Mouse (Mus musculus) kidney, postnatal 14 days (tissue): ENCODE measurements around the gene Fam110a.

Experiments
- DNase-seq: peaks from one replicate; pipeline ENCODE4 v3.0.0; 2022; ENCODE audit warnings: mixed read lengths

The Fam110a gene

DNA sequence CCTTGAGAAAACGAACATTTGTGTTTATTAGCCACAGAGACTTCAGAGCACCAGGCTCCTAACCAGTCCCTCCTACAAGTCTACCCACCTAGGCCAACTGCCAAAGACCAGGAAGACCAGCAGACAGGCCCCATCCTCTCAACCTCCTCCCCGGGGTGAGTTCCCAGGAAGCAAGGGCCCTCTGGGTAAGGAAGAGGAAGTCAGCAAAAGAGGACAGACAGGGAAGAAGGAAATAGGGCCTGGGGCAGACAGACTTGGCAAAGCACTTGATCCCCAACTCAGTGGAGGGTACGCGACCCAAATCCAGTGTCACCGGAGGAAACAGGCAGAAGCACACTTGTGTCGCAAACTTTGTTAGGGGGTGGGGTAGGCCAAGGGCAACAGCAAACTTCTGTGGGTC is 10.6 kb downstream of the Fam110a start:
- DNase-seq: no peak

DNA sequence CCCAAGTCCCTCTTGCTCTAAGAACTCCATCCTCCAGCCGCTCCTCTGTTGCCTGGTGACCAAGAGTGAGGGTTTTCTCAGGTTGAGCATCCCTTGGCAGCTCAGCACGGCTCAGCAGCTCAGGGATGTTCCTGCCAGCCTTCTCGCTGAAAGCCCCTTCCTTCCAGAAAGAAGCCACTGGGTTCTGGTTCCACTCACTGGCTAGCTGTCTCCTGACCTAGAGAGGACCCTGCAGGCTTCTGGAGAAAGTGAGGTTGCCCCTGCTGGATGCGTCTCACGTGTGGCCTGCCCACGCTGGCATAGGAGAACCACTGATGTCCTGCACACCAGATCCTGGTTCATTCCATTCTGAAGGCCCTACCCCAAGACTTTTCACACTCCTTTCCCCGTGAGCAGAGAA is 11.0 kb downstream of the Fam110a start:
- DNase-seq: no peak

- DNase-seq: peak; percentile 64
These were observed 11.6 kb downstream of the Fam110a start for GRCm38 (mm10) chr2:151968451-151968850.

GRCm38 (mm10) chr2:151967792-151968191 is 12.2 kb downstream of the Fam110a start:
- DNase-seq: no peak

DNA sequence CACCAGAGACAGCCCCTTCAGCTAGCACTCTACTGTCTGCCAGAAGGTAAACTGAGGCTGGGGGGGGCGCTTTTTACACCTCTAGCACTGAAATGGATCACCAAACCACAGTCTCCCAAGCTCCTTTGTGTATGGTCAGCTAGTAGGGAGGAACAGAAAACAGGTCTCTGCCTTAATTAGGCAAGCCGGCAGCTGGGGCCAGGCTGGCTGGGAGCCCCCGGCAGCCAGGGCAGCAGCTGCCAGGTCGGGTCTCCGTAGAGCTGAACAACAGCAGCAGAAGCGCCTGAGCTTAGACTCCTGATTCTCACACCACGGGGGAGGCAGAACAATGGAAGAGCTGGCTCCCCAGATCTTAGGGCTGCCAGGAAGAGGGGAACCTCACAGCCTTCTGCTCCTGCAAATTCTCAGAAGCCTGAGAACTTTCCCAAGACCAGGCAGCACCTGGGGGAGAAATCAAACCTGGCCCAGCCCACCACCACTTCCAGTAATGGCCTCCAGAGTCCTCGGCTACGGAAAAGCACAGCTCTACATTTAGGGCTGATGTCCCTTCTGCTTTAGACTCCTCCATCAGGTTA is 12.8 kb downstream of the Fam110a start:
- DNase-seq: no peak

DNA sequence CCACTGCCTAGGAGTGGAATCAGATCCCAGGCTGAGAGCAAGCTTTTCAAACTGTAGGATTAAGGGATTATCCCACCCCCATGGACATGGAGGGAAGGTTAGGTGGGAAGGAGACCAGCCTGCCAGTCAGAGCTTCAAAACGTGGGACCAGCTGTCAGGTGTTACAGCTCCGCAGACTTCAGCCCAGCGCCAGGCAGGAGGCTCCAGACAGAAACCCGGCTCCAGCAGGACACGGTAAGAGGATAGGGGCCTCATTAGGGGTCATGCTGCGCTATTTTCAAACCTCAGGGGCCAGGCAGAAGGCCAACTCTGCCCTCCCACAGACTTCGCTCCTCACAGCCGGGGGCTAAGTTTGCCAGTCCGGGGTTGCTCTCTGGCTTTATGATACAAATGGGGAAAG is 16.0 kb downstream of the Fam110a start:
- no peak for DNase-seq

GRCm38 (mm10) chr2:151963319-151963718 is 16.7 kb downstream of the Fam110a start:
- DNase-seq: no peak

DNA sequence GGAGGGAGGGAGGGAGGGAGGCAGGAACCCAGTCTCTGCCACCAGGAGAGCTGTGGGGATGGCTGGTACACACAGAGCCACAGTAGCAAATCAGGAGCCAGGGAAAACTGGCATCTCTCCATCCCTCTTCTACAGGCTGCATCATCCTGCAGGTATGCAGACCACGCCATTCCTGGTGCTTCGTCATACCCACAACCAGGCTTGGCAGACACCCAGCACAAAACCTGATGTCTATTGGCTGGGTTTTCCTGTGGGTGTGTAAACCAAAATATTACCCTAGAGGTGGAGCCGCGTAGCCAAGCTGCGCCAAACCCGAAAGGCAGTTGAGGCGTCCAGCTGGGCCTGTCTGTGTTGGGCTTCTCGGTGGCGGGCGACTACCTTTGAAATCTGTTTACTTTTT is 17.5 kb downstream of the Fam110a start:
- DNase-seq: peak; percentile 81

GRCm38 (mm10) chr2:151961284-151962196 is 18.5 kb downstream of the Fam110a start:
- DNase-seq: no peak

DNA sequence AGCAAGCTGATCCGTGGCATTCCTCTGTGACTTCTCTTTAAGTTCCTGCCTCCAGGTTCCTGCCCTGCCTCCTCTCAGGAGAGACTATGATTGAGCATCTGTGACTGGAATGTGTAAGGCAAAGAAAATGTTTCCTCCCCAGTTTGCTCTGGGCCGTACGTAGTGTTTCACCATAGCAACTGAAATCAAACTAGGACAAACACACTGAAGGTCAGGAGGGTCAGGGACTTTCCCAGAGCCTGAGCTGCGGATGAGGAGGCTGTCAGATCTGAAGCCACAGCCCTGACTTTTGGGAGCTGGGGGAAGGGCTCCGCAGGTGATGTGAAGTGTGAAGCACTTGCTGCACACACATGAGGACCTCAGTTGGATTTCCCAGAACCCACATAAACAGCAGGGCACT is 20.7 kb downstream of the Fam110a start:
- DNase-seq: no peak

DNA sequence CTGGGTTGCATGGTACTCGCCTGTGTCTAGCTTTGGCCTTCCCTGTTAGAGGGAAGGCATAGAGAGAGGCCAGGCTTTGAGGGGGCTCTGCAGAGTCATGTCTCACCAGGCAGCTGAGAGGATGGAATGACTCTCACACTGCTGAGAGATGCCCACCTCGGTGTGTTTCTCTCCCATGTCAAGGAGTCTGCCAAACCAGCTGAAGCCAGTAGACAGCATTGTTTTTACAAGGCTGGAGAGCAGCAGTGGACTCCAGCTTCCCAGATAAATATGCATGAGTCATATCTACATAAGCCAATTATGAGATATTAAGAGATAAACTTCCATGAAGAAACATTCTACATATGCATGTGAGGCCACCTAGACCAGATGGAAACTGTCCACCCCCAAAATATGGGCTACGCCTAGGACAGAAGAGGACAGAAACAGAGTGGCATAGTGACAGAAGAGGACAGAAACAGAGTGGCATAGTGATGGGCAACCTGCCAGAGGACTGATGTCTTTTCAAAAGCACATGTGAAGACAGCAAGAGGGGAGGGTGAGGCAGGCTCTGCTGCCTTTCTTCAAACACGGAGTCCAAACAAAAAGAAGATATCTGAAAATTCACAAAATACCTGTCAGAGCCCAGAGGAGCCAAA is 23.4 kb downstream of the Fam110a start:
- no peak for DNase-seq

DNA sequence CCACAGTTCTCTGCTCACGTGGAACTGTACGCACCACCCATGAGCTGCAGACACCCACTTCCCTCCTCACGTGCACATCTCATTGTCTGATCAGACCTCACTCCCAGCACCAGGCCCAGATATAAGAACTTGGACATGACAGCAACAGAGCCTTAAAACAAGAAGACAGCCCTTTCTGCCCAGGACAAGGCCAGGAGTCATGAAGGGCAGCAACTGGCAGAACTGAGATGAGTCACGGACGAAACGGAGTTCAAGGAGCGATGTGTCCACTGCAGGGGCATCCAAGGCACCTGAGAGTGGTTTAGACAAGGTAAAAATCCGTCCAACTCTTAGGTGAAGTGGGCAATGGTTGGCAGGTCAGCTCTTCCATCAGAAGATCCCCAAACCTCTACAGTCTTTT is 26.4 kb downstream of the Fam110a start:
- DNase-seq: no peak

DNA sequence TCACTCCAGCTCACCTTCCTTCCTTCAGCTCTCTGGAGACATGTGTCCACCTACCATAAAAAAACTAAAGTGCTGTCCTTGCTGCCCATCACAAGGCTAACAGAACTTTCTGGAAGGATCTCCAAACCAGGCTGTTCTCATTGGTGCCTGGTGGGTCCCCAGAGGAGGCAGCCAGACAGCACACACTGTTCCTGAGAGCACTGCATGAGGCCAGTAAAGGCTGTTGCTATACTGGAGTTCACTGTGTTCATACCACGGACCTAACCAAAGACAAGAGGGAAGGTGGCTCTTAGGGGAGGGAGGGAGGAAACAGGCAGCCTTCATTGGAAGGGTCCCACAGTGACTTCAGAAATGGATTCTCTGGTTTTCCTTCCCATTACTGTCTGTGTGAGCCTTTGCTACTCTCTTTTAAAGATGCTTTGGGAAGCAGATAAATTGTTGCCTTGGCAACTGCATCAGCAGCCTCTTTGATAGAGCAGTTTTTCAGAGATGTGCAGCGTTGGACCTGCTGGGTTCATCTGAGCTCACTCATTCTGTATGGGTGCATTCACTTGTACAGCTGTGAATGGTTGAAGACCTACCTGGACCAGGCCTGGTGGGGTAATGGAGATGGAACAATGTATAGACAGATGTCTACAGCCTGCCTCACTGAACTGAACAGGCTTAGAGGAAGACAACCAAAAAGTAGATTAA is 30.8 kb downstream of the Fam110a start:
- DNase-seq: no peak

DNA sequence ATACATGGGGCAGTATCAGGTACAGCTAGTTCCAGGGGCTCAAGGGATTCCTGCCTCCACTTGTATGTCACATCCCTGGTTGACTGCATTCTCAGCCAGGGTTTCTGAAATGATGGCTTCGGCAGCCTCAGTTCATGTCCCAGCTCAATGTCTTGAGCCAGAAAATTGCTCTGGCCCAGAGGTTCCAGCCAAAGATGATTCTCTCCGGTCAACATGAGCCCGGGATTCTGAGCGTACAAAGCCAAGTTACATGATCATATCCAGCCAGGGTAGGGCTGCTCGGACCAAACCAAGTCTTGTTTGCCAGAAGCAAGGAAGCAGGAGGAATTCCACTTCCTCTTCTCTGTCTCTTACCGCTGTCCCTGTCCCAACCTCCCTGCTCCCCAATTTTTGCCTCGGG is 31.7 kb downstream of the Fam110a start:
- DNase-seq: no peak

GRCm38 (mm10) chr2:151947617-151948016 is 32.4 kb downstream of the Fam110a start:
- no peak for DNase-seq

DNA sequence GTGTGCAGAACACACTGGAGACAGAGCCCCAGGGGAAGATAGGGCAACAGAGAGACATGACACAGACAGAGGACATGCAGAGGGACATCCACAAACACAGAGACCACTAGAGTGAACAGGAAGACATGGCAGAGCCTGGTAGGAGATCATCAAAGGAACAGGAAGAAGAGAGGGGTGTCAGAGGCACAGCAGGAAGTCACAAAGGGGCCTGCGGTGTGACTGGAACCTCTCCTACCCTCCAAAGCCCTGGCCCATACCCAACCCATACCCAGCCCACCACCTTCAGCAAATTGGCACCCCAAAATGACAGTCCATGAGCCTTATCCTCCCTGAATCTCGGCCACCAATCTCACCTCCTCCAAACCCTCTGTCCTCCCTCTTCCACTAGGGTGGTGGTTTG is 35.9 kb downstream of the Fam110a start:
- no peak for DNase-seq

DNA sequence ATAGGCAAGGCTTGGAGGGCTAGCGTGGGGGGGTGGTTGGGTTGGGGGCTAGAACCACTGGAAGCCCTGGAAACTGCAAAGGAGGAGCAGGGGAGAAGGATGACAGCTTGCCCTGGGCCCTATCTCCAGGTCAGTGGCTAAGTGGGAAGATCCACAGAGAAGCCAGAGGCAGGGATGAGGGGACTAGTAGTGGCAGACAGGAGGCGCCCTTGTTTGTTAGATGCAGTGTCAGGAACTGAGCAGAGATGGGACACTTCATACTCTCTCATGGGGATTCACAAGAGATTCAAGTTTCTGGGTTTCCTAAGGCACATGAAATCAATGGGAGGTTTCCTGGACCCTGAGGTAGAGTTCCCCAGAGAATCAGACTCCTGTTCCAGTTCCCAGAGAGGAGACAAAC is 38.8 kb downstream of the Fam110a start:
- DNase-seq: peak; percentile 49

DNA sequence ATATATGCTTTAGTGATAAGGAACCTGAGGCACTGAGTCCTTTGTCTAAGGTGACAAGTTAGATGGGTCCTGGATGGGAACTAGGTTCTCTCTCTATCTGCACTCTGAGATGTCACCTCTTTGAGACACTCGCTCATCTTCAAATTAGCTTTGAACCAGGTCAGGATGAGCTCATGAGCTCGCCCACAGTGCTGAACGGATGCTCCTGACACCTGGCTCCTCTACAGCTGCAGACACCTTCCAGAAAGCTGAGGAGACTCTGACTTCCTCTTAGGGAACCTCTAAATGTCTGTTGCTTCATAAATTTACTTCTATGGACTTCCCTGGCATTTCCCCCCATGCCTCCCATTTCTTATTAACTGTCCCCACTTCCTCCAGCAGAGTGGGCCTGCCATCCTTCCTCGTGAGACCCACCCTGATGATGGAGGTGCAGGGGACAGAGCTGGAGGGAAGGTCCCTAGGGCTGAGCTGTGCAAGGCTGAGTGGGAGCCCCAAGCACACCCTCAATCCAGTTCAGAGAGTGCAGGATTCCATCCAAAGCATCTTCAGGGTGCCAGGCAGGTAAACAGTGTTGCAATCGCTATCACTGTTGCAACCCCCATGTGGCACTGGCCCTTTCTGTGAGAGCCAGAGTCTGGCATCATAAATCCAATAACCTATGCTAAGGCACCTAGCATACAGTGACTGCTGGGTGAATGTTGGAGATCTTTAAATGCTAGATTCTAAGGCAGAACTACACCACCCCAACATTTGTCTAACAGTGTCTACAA is 40.2 kb downstream of the Fam110a start:
- DNase-seq: no peak

GRCm38 (mm10) chr2:151938780-151939200 is 41.2 kb downstream of the Fam110a start:
- DNase-seq: peak; percentile 26

- peak; percentile 40 for DNase-seq
These were observed 42.1 kb downstream of the Fam110a start for GRCm38 (mm10) chr2:151937893-151938292.

DNA sequence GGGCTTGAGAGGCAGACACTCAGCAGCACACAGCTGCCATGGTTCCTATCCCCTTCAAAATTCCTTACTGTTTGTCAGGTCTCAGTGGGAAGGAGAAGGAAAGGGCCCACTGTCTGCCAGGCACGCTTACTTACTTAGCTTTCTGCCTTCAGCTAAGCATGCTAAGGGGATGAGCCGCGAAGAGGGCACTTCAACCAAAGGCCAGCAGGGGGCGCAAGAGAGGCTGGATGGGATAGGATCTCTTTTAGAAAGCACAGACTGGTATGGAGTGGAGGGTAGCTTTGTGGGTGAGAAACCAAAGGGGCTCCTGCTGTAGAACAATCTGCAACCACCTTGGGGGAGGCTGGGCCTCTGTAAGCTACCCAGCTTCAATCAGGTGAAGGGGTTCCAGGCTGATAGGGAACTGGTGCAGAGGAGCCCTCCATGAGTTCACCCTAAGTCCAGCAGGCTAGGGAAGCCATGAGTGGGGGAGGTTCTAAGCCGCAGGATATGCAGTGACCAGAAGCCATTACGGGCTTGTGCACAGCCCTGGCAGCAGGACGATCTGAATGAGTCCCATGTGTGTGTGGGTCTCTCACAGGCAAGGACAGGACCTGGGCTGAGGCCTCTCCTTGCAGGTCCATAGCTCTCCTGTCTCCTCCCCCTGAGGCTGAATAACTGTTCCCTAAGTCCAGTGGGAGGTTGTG is 49.5 kb downstream of the Fam110a start:
- DNase-seq: peak; percentile 82

DNA sequence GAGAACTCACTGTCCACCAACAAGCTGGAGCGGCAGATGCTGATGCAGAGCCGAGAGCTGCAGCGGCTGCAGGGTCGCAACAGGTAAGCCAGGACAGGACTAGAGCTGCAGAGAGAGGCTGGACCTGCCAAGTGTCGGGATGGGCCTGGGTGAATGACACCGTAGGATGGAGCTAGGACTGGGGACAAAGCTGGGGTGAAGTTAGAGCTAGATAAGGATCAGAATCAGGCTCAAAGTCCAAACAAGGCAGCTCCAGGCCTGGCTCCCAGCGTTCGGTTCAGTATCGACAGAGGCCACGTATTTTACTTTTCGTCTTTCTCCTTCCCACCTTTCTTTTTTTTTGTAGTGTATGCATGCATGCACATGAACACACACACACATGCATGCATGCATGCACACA is 52.9 kb downstream of the Fam110a start:
- DNase-seq: no peak
